Mouse (Mus musculus) ES-Bruce4 (cell line): Measurements from ENCODE around the gene Unc5b.

Experiments
- CTCF ChIP-seq: IDR thresholded peaks from one replicate; pipeline ENCODE4 v1.8.1; 2011; ENCODE audit warnings: low read depth, low read length
- EP300 ChIP-seq: IDR thresholded peaks from 2 replicates; pipeline ENCODE4 v1.6.1; 2011; ENCODE audit warnings: low read depth, low read length; ENCODE audit not compliant: insufficient read depth

GRCm38 (mm10) chr10:60779628-60780027 lies 51.8 kb downstream of the Unc5b start:
- TF ChIP-seq CTCF, result peak; percentile 95
- peak; percentile 13; the same call in 1 of the 2 replicates for TF ChIP-seq EP300
